Mouse (Mus musculus): Measurements from ENCODE around the gene Gabrb1.
"Not testable (repeated sequence)": the region's sequence is repeated elsewhere in the genome, so short reads cannot be mapped to it uniquely, and the experiment has no call there.

Gene Gabrb1

GRCm38 (mm10) chr5:72043226-72044151 is 385.6 kb downstream of the Gabrb1 start:
- no peak for DNase-seq (ENCODE audit: low read depth)

GRCm38 (mm10) chr5:72046261-72046660 is 388.3 kb downstream of the Gabrb1 start:
- no peak for DNase-seq (ENCODE audit: low read depth)

- DNase-seq (ENCODE audit: low read depth): no peak
Observed at GRCm38 (mm10) chr5:72064079-72064478, 406.2 kb downstream of the Gabrb1 start.

- DNase-seq (ENCODE audit: low read depth): no peak
Observed at GRCm38 (mm10) chr5:72068826-72069225, 410.9 kb downstream of the Gabrb1 start.

- not testable (repeated sequence) for DNase-seq (ENCODE audit: low read depth)
Observed at GRCm38 (mm10) chr5:72069398-72069797, 411.5 kb downstream of the Gabrb1 start.

GRCm38 (mm10) chr5:72076781-72077180 is 418.9 kb downstream of the Gabrb1 start:
- no peak for DNase-seq (ENCODE audit: low read depth)

- DNase-seq (ENCODE audit: low read depth): no peak
Observed at GRCm38 (mm10) chr5:72086518-72086917, 428.6 kb downstream of the Gabrb1 start.

- peak; percentile 0 for DNase-seq (ENCODE audit: low read depth)
Observed at GRCm38 (mm10) chr5:72094582-72094981, 436.7 kb downstream of the Gabrb1 start.

- DNase-seq (ENCODE audit: low read depth): no peak
Observed at GRCm38 (mm10) chr5:72095015-72095414, 437.1 kb downstream of the Gabrb1 start.

GRCm38 (mm10) chr5:72104274-72104921 is 446.5 kb downstream of the Gabrb1 start:
- DNase-seq (ENCODE audit: low read depth): no peak

- DNase-seq (ENCODE audit: low read depth): peak; percentile 6
Observed at GRCm38 (mm10) chr5:72122414-72123037, 464.6 kb downstream of the Gabrb1 start.

GRCm38 (mm10) chr5:72126681-72127080 is 468.8 kb downstream of the Gabrb1 start:
- no peak for DNase-seq (ENCODE audit: low read depth)

GRCm38 (mm10) chr5:72133906-72134305 is 476.0 kb downstream of the Gabrb1 start:
- no peak for DNase-seq (ENCODE audit: low read depth)

- DNase-seq (ENCODE audit: low read depth): no peak
Observed at GRCm38 (mm10) chr5:72138256-72138655, 480.3 kb downstream of the Gabrb1 start.

GRCm38 (mm10) chr5:72139619-72140018 is 481.7 kb downstream of the Gabrb1 start:
- DNase-seq (ENCODE audit: low read depth): no peak

- DNase-seq (ENCODE audit: low read depth): no peak
Observed at GRCm38 (mm10) chr5:72148679-72149078, 490.8 kb downstream of the Gabrb1 start.

- no peak for DNase-seq (ENCODE audit: low read depth)
Observed at GRCm38 (mm10) chr5:72150870-72151269, 493.0 kb downstream of the Gabrb1 start.

GRCm38 (mm10) chr5:72155686-72156085 is 497.8 kb downstream of the Gabrb1 start:
- not testable (repeated sequence) for DNase-seq (ENCODE audit: low read depth)

GRCm38 (mm10) chr5:72156598-72156997 is 498.7 kb downstream of the Gabrb1 start:
- DNase-seq (ENCODE audit: low read depth): no peak

GRCm38 (mm10) chr5:72158667-72159066 is 500.8 kb downstream of the Gabrb1 start:
- DNase-seq (ENCODE audit: low read depth): no peak

GRCm38 (mm10) chr5:72159537-72159936 is 501.6 kb downstream of the Gabrb1 start:
- DNase-seq (ENCODE audit: low read depth): no peak

- no peak for DNase-seq (ENCODE audit: low read depth)
Observed at GRCm38 (mm10) chr5:72160781-72161485, 503.0 kb downstream of the Gabrb1 start.

All from fibroblast of lung, adult 2 months (primary cell).